Mouse (Mus musculus) frontal cortex, postnatal 36 days (tissue): ENCODE results near the gene Tnks1bp1.

ENCODE experiments used
- DNase-seq, 2 experiments: peaks; one replicate each; pipeline ENCODE4 v3.0.0; 2022; ENCODE audit warnings: low spot score in 2 of 2

Tnks1bp1 gene

GRCm38 (mm10) chr2:85038336-85038735, 9.5 kb upstream of the Tnks1bp1 start:
- DNase-seq = no peak

- DNase-seq = no peak
Observed at GRCm38 (mm10) chr2:85043623-85044022, 4.2 kb upstream of the Tnks1bp1 start.

GRCm38 (mm10) chr2:85046222-85046621, 1.6 kb upstream of the Tnks1bp1 start:
- no peak for DNase-seq

DNA sequence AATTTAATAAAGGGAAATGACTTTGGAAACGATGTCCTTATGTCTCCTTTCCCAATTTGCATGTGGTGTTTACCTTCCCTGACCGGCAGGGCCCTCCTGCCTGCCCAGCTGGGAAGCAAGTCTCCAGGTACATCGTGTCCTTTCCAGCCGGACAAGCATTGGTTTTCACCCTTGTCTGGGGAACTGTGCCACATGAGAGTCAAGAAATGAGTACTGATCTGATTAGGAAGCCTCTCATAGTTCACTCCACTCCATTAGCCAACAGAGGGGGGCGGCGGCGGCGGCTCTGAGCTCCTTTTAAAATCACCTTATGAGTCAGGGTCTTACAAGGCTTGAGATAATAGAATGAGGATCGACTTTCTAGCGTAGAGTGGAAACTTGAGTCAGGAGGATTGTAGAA, 741 bp upstream of the Tnks1bp1 start:
- DNase-seq = no peak

GRCm38 (mm10) chr2:85048168-85048751, 438 bp downstream of the Tnks1bp1 start:
- DNase-seq = peak; percentile 67 to 75

DNA sequence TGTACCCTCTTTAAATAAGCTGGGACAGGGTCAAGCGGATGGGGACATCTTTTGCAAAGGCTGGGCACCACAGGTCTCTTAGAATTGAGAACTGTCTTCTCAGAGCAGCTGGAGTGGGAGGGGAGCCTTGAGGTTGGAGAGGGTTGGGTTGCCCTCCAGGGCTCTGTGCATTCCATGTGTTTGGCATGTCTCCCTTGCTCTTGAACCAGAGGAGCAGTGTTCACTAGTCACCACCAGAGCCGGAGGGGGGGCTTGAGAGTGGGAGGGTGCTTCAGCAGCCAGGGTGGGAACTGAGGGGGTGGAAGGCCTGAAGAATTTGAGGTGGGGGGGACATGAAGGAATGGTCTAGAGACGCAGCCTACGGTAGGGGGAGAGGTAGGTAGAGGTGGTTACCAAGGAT, 1.5 kb downstream of the Tnks1bp1 start:
- DNase-seq = no peak

GRCm38 (mm10) chr2:85050001-85050634, 2.3 kb downstream of the Tnks1bp1 start:
- DNase-seq = peak in 1 of 2 experiments; percentile 69

DNA sequence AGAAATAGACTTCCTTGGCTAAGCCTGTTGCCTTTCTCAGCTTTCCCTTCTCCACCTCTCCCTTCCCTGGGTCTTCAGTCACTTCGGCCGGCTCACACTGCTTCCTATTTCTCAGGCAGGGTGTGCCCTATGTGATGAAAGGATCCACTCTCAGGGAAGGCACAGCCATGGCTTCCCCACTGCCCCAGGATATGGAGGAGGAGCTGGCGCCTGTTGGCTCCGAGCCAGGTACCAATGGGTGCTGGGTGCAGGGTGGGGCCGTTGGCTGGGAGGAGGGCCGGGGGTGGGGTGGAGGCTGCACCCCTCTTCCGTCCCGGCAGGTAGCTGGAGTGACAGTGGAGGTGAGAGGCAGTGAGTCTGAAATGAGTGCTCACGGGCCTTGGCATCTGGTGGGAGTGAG, 2.9 kb downstream of the Tnks1bp1 start:
- DNase-seq = no peak

DNA sequence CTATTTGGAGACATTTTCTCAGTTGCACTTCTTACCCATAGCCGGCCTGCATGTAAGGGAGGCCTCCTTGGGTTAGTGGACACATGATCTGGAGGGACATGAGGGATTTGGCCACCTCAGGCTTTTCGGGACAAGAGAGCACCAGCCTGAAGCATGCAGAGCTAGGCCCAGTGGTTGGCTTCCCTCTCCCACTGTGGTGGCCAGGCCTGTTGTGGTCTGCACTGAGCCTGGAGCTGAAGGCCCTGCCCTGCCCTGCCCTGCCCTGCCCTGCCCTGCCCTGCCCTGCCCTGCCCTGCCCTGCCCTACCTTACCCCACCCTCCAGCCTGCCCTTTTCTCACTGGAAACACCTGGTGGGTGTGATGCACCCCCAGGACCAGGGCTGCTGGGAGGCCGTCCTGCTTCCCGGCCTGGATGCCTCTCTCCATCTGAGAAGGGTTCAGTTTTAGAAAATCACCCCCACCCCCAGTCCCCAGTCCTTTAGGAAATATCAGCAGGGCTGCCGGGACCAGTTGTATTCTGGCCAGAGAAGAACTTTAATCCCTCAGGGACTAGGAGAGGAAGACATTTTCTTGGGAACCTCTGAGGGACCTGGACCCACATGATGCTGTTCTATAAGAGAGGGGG, 5.5 kb downstream of the Tnks1bp1 start:
- no peak for DNase-seq

DNA sequence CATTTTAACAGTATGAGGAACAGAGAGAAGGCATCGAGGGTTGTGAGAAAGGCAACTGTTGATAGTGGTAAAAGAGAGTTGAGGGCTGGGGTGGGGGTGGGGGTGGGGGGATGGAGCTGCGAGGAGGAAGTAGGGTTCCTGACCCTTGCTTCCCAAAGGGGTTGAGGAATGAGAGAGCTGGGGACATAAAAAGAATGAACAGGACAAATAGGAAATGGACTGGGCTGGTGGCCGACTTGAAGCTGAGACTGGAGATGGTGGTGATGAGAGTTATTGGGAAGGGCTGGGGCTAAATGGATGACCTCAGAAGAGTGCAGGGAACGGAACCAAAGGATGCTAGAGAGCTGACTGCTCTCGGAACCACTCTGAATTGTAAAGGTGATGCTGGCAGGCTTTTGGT, 8.9 kb downstream of the Tnks1bp1 start:
- no peak for DNase-seq

- no peak for DNase-seq
Observed at GRCm38 (mm10) chr2:85059677-85060076, 11.9 kb downstream of the Tnks1bp1 start.

- no peak for DNase-seq
Observed at GRCm38 (mm10) chr2:85060591-85061060, 12.8 kb downstream of the Tnks1bp1 start.

- no peak for DNase-seq
Observed at GRCm38 (mm10) chr2:85061107-85061541, 13.3 kb downstream of the Tnks1bp1 start.

GRCm38 (mm10) chr2:85065141-85065875, 17.5 kb downstream of the Tnks1bp1 start:
- DNase-seq = peak in 1 of 2 experiments; percentile 65

DNA sequence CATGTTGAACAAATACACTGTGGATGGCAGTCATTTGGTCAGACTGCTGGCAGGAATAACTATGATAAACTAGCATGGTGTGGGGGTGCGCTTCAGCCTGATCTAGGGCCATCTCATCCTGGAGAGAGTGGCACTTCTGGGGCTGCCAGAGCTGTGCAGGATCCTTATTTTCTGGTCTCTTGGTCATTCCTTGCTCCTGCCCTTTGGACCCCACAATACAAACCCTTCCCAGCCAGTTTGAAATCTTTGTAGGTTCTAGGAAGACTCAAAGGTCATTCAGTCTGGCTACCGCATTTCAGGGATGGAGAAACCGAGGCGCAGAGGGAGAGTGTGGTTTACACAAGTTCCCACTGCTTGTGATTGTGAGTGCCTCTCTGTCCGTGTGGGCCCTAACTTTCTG, 19.1 kb downstream of the Tnks1bp1 start:
- DNase-seq = no peak

GRCm38 (mm10) chr2:85067903-85068625, 20.2 kb downstream of the Tnks1bp1 start:
- DNase-seq = no peak

GRCm38 (mm10) chr2:85068626-85069025, 20.8 kb downstream of the Tnks1bp1 start:
- DNase-seq = no peak

DNA sequence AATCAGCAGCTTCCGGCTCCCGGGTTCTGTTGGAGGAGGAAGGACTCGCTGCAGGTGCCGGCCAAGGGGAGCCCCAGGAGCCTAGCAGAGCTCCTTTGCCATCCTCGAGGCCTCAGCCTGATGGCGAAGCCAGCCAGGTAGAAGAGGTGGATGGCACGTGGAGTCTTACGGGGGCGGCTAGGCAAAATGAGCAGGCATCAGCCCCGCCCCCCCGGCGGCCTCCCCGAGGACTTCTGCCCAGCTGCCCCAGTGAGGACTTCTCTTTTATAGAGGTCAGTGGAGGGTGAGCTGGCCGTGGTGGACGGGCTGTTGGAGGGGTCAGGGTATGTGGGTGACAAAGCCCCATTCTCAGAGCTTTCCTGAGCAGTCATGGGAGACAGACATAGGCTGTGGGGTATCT, 22.3 kb downstream of the Tnks1bp1 start:
- DNase-seq = no peak

DNA sequence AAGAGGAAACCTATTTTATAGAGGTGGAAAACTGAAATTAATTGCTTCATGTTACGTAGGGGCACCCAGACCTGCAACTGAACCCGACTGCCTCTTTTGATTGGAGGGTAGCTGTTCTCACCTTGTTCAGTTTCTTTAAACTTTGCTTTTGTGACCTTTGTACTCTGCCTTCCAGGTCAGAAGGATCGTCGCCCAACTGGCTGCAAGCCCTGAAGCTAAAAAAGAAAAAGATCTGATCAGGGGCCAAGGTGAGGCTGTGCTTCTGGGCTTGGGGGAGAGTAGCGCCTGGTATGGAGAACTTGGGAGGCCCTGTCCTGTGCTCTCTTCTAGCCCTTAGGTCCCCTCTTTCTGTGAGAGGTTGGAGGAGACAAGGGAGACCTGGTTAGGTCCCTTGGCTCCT, 24.1 kb downstream of the Tnks1bp1 start:
- no peak for DNase-seq

DNA sequence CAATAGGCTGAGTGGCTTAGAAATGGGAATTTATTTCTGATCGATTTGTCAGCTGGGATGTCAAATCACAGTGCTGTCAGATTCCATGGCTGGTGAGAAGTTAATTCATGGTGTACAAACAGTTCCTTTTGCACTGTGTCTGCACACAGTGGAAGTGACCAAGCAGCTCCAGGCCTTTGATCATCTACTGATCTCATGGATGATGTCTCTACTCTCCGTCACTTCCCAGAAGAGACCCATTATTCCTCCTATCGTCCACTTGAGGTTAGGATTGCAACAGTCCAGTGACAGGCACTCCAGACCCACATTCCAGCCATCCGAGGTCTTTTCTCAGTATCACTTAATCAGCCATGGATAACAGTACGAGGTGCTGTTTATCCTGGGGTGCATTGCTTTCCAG, 25.9 kb downstream of the Tnks1bp1 start:
- DNase-seq = no peak

GRCm38 (mm10) chr2:85088716-85089646, 41.2 kb downstream of the Tnks1bp1 start:
- no peak for DNase-seq
